Mouse (Mus musculus) heart, embryonic 11.5 days (tissue): Measurements from ENCODE around the gene Il18bp. TPM values are rescaled to one million over a fixed set of nuclear protein-coding genes. Genes with fewer than 3 reads are reported as not detected.

Source experiments
- ATAC-seq: fragments of 200-750 bp; cut with Nextera tagmentation; replicated peaks from 2 replicates; pipeline ENCODE4 v1.8.0; 2017; ENCODE audit warnings: moderate library complexity; ENCODE audit not compliant: insufficient number of reproducible peaks, low FRiP score, low TSS enrichment
- H3K27ac ChIP-seq: fragments of 300-500 bp; sonication (generic); 2 replicates; pipeline ENCODE4 v1.5.1; 2014; ENCODE audit warnings: mild to moderate bottlenecking, low read depth, low read length
- H3K27me3 ChIP-seq: fragments of 300-500 bp; sonication (generic); 2 replicates; pipeline ENCODE4 v1.6.1; 2014; ENCODE audit warnings: mild to moderate bottlenecking, low read length, mixed read lengths; ENCODE audit not compliant: control insufficient read depth, insufficient read depth
- H3K36me3 ChIP-seq: fragments of 300-500 bp; sonication (generic); 2 replicates; pipeline ENCODE4 v1.6.1; 2014; ENCODE audit warnings: mild to moderate bottlenecking, low read length, moderate library complexity, mixed read lengths; ENCODE audit not compliant: control insufficient read depth, insufficient read depth
- H3K4me1 ChIP-seq: fragments of 300-500 bp; sonication (generic); 2 replicates; pipeline ENCODE4 v1.6.1; 2014; ENCODE audit warnings: low read length; ENCODE audit not compliant: control insufficient read depth, insufficient read depth
- H3K4me2 ChIP-seq: fragments of 300-500 bp; sonication (generic); 2 replicates; pipeline ENCODE4 v1.6.1; 2014; ENCODE audit warnings: mild to moderate bottlenecking, moderate library complexity
- H3K4me3 ChIP-seq: fragments of 300-500 bp; sonication (generic); 2 replicates; pipeline ENCODE4 v1.5.1; 2014; ENCODE audit warnings: low read depth, low read length
- H3K9ac ChIP-seq: fragments of 300-500 bp; sonication (generic); 2 replicates; pipeline ENCODE4 v1.6.1; 2014; ENCODE audit warnings: mild to moderate bottlenecking, low read depth, low read length, moderate library complexity
- H3K9me3 ChIP-seq: fragments of 300-500 bp; sonication (generic); replicated peaks from 2 replicates; pipeline ENCODE4 v1.6.1; 2016; ENCODE audit warnings: low read length; ENCODE audit not compliant: control insufficient read depth
- whole genome bisulfite sequencing: fragments of 180-500 bp; shearing (Covaris S2); extraction: QIAGEN DNeasy Blood & Tissue Kit; methylation state at CpG from one replicate; pipeline ENCODE4 v1.1.7; 2014; ENCODE audit not compliant: insufficient replicate concordance; 5-methylcytosine and 5-hydroxymethylcytosine counted together
- polyA plus RNA-seq: library from polyadenylated mRNA; unstranded; fragments of >200 nt; fragmentation: Nextera tagmentation; extraction: Ambion mirVana; gene quantifications from 2 replicates; pipeline ENCODE4 v1.2.1, GENCODE M21; 2014

Il18bp gene
- polyA plus RNA-seq, 1 experiment from 2014 or later, result 1.4 TPM

GRCm38 (mm10) chr7:101969694-101970428 is 48.6 kb downstream of the Il18bp start:
- Histone ChIP-seq H3K27me3 (no peaks in the 10 kb centered on the region), H3K4me3 (peak overlapping the region; percentile 74), H3K9me3 (no peaks in the 10 kb centered on the region), H3K9ac (peak overlapping the region; percentile 93), H3K4me1 (peaks cover 30% of the 10 kb centered on the region), H3K4me2 (peak overlapping the region; percentile 93), H3K27ac (peak overlapping the region; percentile 99), H3K36me3 (no peaks in the 10 kb centered on the region)
- WGBS, result under 1% methylated on average over 47 of the region's 53 CpGs
- peak; percentile 89 for ATAC-seq

- no peak for ATAC-seq
- Histone ChIP-seq H3K36me3 (no peaks in the 10 kb centered on the region), H3K27ac (no peak overlapping the region), H3K4me1 (peaks cover 24% of the 10 kb centered on the region), H3K9me3 (no peaks in the 10 kb centered on the region), H3K27me3 (no peaks in the 10 kb centered on the region), H3K4me3 (no peak overlapping the region), H3K9ac (no peak overlapping the region), H3K4me2 (no peak overlapping the region)
- WGBS, result 47% methylated on average over 2 of the region's 2 CpGs
These were observed 49.7 kb downstream of the Il18bp start for GRCm38 (mm10) chr7:101968751-101969150.

- H3K9me3 ChIP-seq, result no peaks in the 10 kb centered on the region
- H3K27ac ChIP-seq, result no peak overlapping the region
- no peak overlapping the region for H3K4me2 ChIP-seq
- WGBS, result 57% methylated on average over 1 of the region's 1 CpGs
- H3K4me1 ChIP-seq, result peaks cover 21% of the 10 kb centered on the region
- H3K4me3 ChIP-seq, result no peak overlapping the region
- H3K27me3 ChIP-seq, result no peaks in the 10 kb centered on the region
- 0 out of 2 replicates have a peak overlapping the region, but pooled peaks have one; percentile 5 for H3K9ac ChIP-seq
- ATAC-seq, result no peak
- H3K36me3 ChIP-seq, result no peaks in the 10 kb centered on the region
These were observed 51.2 kb downstream of the Il18bp start for GRCm38 (mm10) chr7:101967256-101967655.

GRCm38 (mm10) chr7:101965606-101966005 is 52.9 kb downstream of the Il18bp start:
- Histone ChIP-seq H3K27me3 (no peaks in the 10 kb centered on the region), H3K36me3 (no peaks in the 10 kb centered on the region), H3K9me3 (no peaks in the 10 kb centered on the region), H3K4me1 (peaks cover 14% of the 10 kb centered on the region), H3K4me2 (no peak overlapping the region), H3K4me3 (no peak overlapping the region), H3K27ac (no peak overlapping the region), H3K9ac (no peak overlapping the region)
- ATAC-seq, result no peak
- WGBS, result 60% methylated on average over 2 of the region's 2 CpGs

Other genes starting within 250 kb of the Il18bp start
- not detected in 2 replicates for gene Phox2a, start 200.4 kb downstream of the Il18bp start, polyA plus RNA-seq
- 33.6 and 52.0 TPM in 2 replicates for gene Inppl1, start 180.5 kb downstream of the Il18bp start, polyA plus RNA-seq
- gene Folr2, start 161.5 kb downstream of the Il18bp start, polyA plus RNA-seq, result not detected in 2 replicates
- 73.3 and 76.5 TPM in 2 replicates for gene Anapc15, start 155.0 kb downstream of the Il18bp start, polyA plus RNA-seq
- 3.2 and 4.3 TPM in 2 replicates for gene Folr1, start 147.9 kb downstream of the Il18bp start, polyA plus RNA-seq
- gene Lamtor1, start 112.8 kb downstream of the Il18bp start, polyA plus RNA-seq, result 137 and 146 TPM in 2 replicates
- 0.10 and 0.61 TPM in 2 replicates for gene Tomt, start 112.3 kb downstream of the Il18bp start, polyA plus RNA-seq
- gene Lrrc51, start 84.8 kb downstream of the Il18bp start, polyA plus RNA-seq, result 5.3 and 6.5 TPM in 2 replicates
- gene Numa1, start 84.6 kb downstream of the Il18bp start, polyA plus RNA-seq, result 58.0 and 64.1 TPM in 2 replicates
- 20.2 and 22.0 TPM in 2 replicates for gene Rnf121, start 46.8 kb upstream of the Il18bp start, polyA plus RNA-seq
- 15.7 and 18.3 TPM in 2 replicates for gene Xndc1, start 46.8 kb upstream of the Il18bp start, polyA plus RNA-seq
- 0.70 and 1.4 TPM in 2 replicates for gene Xntrpc, start 47.0 kb upstream of the Il18bp start, polyA plus RNA-seq
- not detected in 2 replicates for gene Trpc2, start 64.4 kb upstream of the Il18bp start, polyA plus RNA-seq
- 9.5 and 9.8 TPM in 2 replicates for gene Art1, start 83.1 kb upstream of the Il18bp start, polyA plus RNA-seq
- gene Art5, start 90.8 kb upstream of the Il18bp start, polyA plus RNA-seq, result 0.84 and 1.9 TPM in 2 replicates
- not detected in 2 replicates for gene Chrna10, start 98.1 kb upstream of the Il18bp start, polyA plus RNA-seq
- gene Nup98, start 191.5 kb upstream of the Il18bp start, polyA plus RNA-seq, result 36.1 and 36.5 TPM in 2 replicates
- 52.0 and 53.5 TPM in 2 replicates for gene Pgap2, start 191.5 kb upstream of the Il18bp start, polyA plus RNA-seq
- gene Rhog, start 237.4 kb upstream of the Il18bp start, polyA plus RNA-seq, result 47.5 and 59.6 TPM in 2 replicates
- 9.1 and 13.5 TPM in 2 replicates for gene Stim1, start 249.1 kb upstream of the Il18bp start, polyA plus RNA-seq